Mouse (Mus musculus) Patski (cell line): ENCODE results near the gene 5730596B20Rik. TPM values are rescaled to one million over a fixed set of nuclear protein-coding genes. Genes with fewer than 3 reads are reported as not detected.

Experiments used
- ATAC-seq: fragments of 100-300 bp; one replicate; pipeline ENCODE4 v1.8.0; 2021
- CTCF ChIA-PET: fragments of 350-600 bp; sonication (Branson Sonifier 250); formaldehyde crosslinking; loops from one replicate; lab custom pipeline; 2022; ENCODE audit warnings: inconsistent platforms; lab: Charles Lee
- POLR2A ChIA-PET: fragments of 350-600 bp; sonication (Branson Sonifier 250); formaldehyde crosslinking; loops from one replicate; lab custom pipeline; 2022; ENCODE audit warnings: antibody characterized with exemption, inconsistent platforms; lab: Charles Lee
- DNase-seq: peaks from one replicate; pipeline ENCODE4 v3.0.0-alpha.2; 2011; ENCODE audit warnings: low read depth, low spot score
- H3K27me3 ChIP-seq: fragments of 371-371 bp; one replicate; pipeline ENCODE4 v1.5.1; 2021
- CTCF ChIP-seq: fragments of 100-300 bp; IDR thresholded peaks from one replicate; pipeline ENCODE4 v1.5.1; 2021
- in situ Hi-C: fragments of 300-500 bp; cut with MboI; formaldehyde crosslinking; loops from 3 replicates; pipeline ENCODE4 v1.11.1; 2018; ENCODE audit warnings: low pct_unique_long_range_greater_than_20kb, mixed read lengths
- polyA plus RNA-seq: library from polyadenylated mRNA; unstranded; gene quantifications from one replicate; pipeline ENCODE4 v1.2.3, GENCODE M21; 2021

5730596B20Rik gene
- polyA plus RNA-seq, 1 experiment from 2014 or later = 1.6 TPM

- ATAC-seq (no peak), DNase-seq (no peak)
- H3K27me3 ChIP-seq = no peaks in the 10 kb centered on the region
Measured at GRCm38 (mm10) chr6:52182793-52183192, 5.5 kb downstream of the 5730596B20Rik start.

DNA sequence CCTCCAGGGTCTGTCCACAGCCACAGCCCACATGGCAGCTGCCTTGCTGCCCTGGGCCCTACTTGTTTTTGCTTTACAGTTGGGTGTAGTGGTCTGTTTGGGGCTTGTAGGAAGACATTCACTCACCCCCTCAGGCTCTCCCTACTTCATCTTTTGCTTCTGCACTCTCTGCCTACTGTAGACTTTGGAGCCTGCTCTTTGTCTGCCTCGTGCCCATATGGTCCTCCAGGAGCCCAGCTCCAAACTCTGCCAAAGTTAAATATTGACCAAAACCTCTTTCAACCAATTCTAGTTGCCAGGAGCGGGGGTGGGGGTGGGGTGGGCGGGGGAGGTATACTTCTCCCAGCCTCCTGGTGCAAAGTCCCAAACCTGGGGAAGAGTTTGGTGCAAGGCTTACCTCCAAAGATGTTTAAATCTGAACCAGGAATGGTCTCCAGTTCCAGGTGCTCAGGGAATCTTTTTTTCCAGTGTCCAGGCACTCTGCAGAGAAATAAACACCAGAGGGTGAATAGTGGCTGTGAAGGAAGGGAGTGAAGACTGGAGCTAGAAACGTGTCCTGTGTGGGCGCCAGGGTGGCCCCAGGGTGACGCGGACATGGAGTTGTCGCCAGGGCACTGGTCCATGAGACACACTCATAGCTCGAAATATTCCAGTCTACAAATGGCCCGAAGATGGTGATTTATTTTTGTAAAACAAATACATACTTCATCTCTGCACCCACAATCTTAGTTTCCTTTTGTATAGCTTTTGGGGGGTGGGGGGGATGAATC, 6.2 kb downstream of the 5730596B20Rik start:
- CTCF ChIA-PET = interaction anchor here (0.7 to 1.8 kb wide), 16 partner anchors 8 to 185 kb away, joined by 3 to 7 read pairs (median 4); partner anchors contain the start of genes Gm28308, Hoxa10, Hoxa3 and Hoxa5
- in situ Hi-C loops = no loop called here
- no peak for TF ChIP-seq CTCF
- POLR2A ChIA-PET = interaction anchor here (1.0 to 16.4 kb wide), 6 partner anchors 9 to 63 kb away, joined by 3 to 378 read pairs (median 4); partner anchors contain the start of genes Gm28308, Hoxa10, Hoxa11 and Hoxa3
- H3K27me3 ChIP-seq = no peaks in the 10 kb centered on the region
- ATAC-seq (peak; percentile 22), DNase-seq (no peak)

More at GRCm38 (mm10) chr6:52182793-52183192, 5.5 kb downstream of the 5730596B20Rik start:
- ChIA-PET CTCF (interaction anchor here (1.3 to 1.8 kb wide), 5 partner anchors 21 to 184 kb away, joined by 4 to 5 read pairs (median 5); partner anchors contain the start of gene Hoxa5), POLR2A (interaction anchor here (0.9 to 16.4 kb wide), 6 partner anchors 8 to 63 kb away, joined by 3 to 378 read pairs (median 4); partner anchors contain the start of genes Gm28308, Hoxa10, Hoxa11 and Hoxa3)
- no peak for TF ChIP-seq CTCF
- in situ Hi-C loops = no loop called here

GRCm38 (mm10) chr6:52184668-52185067, 7.4 kb downstream of the 5730596B20Rik start:
- no peak for TF ChIP-seq CTCF
- in situ Hi-C loops = no loop called here
- CTCF ChIA-PET = interaction anchor here (0.9 to 1.8 kb wide), 6 partner anchors 10 to 54 kb away, joined by 3 to 5 read pairs (median 4); partner anchors contain the start of genes Hoxa5 and Hoxa7
- ATAC-seq = no peak
- H3K27me3 ChIP-seq = no peaks in the 10 kb centered on the region
- DNase-seq = no peak
- POLR2A ChIA-PET = interaction anchor here (0.7 to 16.4 kb wide), 5 partner anchors 20 to 155 kb away, joined by 3 to 378 read pairs (median 4); partner anchors contain the start of genes Gm28308, Hoxa10, Hoxa3 and Hoxa5

- H3K27me3 ChIP-seq = no peaks in the 10 kb centered on the region
- no peak for TF ChIP-seq CTCF
- ChIA-PET POLR2A (interaction anchor here (0.6 to 16.4 kb wide), 4 partner anchors 13 to 516 kb away, joined by 3 to 378 read pairs (median 3); partner anchors contain the start of genes Gm28308, Hoxa10, Hoxa3 and Hoxa6), CTCF (interaction anchor here (1.6 kb wide), 1 partner anchor 10 kb away, joined by 5 read pairs; no protein-coding TSS in a partner anchor)
- DNase-seq = no peak
- no peak for ATAC-seq
- in situ Hi-C loops = no loop called here
Measured at GRCm38 (mm10) chr6:52185222-52185621, 7.9 kb downstream of the 5730596B20Rik start.

GRCm38 (mm10) chr6:52185834-52186233, 8.5 kb downstream of the 5730596B20Rik start:
- POLR2A ChIA-PET = interaction anchor here (0.6 to 16.4 kb wide), 4 partner anchors 12 to 515 kb away, joined by 3 to 378 read pairs (median 3); partner anchors contain the start of genes Gm28308, Hoxa10, Hoxa3 and Hoxa6
- in situ Hi-C loops = no loop called here

GRCm38 (mm10) chr6:52186500-52186899, 9.2 kb downstream of the 5730596B20Rik start:
- no peaks in the 10 kb centered on the region for H3K27me3 ChIP-seq
- DNase-seq (no peak), ATAC-seq (no peak)
- no peak for TF ChIP-seq CTCF
- POLR2A ChIA-PET = no interaction called here
- in situ Hi-C loops = no loop called here
- CTCF ChIA-PET = interaction anchor here (1.2 to 1.8 kb wide), 2 partner anchors 18 to 185 kb away, joined by 3 to 6 read pairs; partner anchors contain the start of gene Hoxa5

More at GRCm38 (mm10) chr6:52185834-52186233, 8.5 kb downstream of the 5730596B20Rik start:
- CTCF ChIA-PET = no interaction called here
- DNase-seq = no peak
- no peak for TF ChIP-seq CTCF
- no peak for ATAC-seq
- H3K27me3 ChIP-seq = no peaks in the 10 kb centered on the region

- no peak for DNase-seq
- ChIA-PET POLR2A (interaction anchor here (1.0 to 1.2 kb wide), 2 partner anchors 13 to 16 kb away, joined by 3 to 4 read pairs; no protein-coding TSS in a partner anchor), CTCF (interaction anchor here (1.3 kb wide), 1 partner anchor 10 kb away, joined by 4 read pairs; no protein-coding TSS in a partner anchor)
- ATAC-seq = no peak
- TF ChIP-seq CTCF = no peak
- in situ Hi-C loops = no loop called here
- H3K27me3 ChIP-seq = no peaks in the 10 kb centered on the region
Measured at GRCm38 (mm10) chr6:52189172-52189591, 11.9 kb downstream of the 5730596B20Rik start.

GRCm38 (mm10) chr6:52189909-52190308, 12.6 kb downstream of the 5730596B20Rik start:
- ATAC-seq (no peak), DNase-seq (no peak)
- ChIA-PET POLR2A (interaction anchor here (1.0 kb wide), 1 partner anchor 16 kb away, joined by 4 read pairs; no protein-coding TSS in a partner anchor), CTCF (interaction anchor here (1.3 kb wide), 1 partner anchor 11 kb away, joined by 4 read pairs; no protein-coding TSS in a partner anchor)
- in situ Hi-C loops = no loop called here
- no peak for TF ChIP-seq CTCF
- no peaks in the 10 kb centered on the region for H3K27me3 ChIP-seq

- ATAC-seq = no peak
- ChIA-PET CTCF (interaction anchor here (1.0 kb wide), 1 partner anchor 11 kb away, joined by 3 read pairs; no protein-coding TSS in a partner anchor), POLR2A (interaction anchor here (0.8 to 1.2 kb wide), 2 partner anchors 9 to 12 kb away, joined by 4 to 6 read pairs; no protein-coding TSS in a partner anchor)
- in situ Hi-C loops = no loop called here
- H3K27me3 ChIP-seq = no peaks in the 10 kb centered on the region
- TF ChIP-seq CTCF = no peak
- no peak for DNase-seq
Measured at GRCm38 (mm10) chr6:52190410-52190809, 13.1 kb downstream of the 5730596B20Rik start.
